Mouse (Mus musculus) 416B (cell line): Measurements from ENCODE around the gene Itm2c.

ENCODE experiments used
- DNase-seq: peaks from one replicate; pipeline ENCODE4 v3.0.0; 2011; ENCODE audit warnings: low read depth

Itm2c gene

GRCm38 (mm10) chr1:85933631-85934465 is 39.8 kb downstream of the Itm2c start:
- DNase-seq = no peak

- no peak for DNase-seq
Measured at GRCm38 (mm10) chr1:85934560-85934959, 40.5 kb downstream of the Itm2c start.

- peak; percentile 79 for DNase-seq
Measured at GRCm38 (mm10) chr1:85935148-85935852, 41.2 kb downstream of the Itm2c start.

GRCm38 (mm10) chr1:85936265-85936664 is 42.2 kb downstream of the Itm2c start:
- DNase-seq = no peak

- no peak for DNase-seq
Measured at GRCm38 (mm10) chr1:85937323-85937722, 43.2 kb downstream of the Itm2c start.

- no peak for DNase-seq
Measured at GRCm38 (mm10) chr1:85942318-85942717, 48.2 kb downstream of the Itm2c start.

GRCm38 (mm10) chr1:85949085-85949684 is 55.1 kb downstream of the Itm2c start:
- DNase-seq = no peak

GRCm38 (mm10) chr1:85955150-85955549 is 61.1 kb downstream of the Itm2c start:
- DNase-seq = no peak

- DNase-seq = peak; percentile 50
Measured at GRCm38 (mm10) chr1:85957290-85957689, 63.2 kb downstream of the Itm2c start.

GRCm38 (mm10) chr1:85957942-85958619 is 64.0 kb downstream of the Itm2c start:
- DNase-seq = no peak
